Mouse (Mus musculus) hindbrain, embryonic 13.5 days (tissue): ENCODE results near the gene Tjp3. TPM values are rescaled to one million over a fixed set of nuclear protein-coding genes. Genes with fewer than 3 reads are reported as not detected.

Experiments
- ATAC-seq: fragments of 200-750 bp; cut with Nextera tagmentation; 2 replicates; pipeline ENCODE4 v1.8.0; 2017; ENCODE audit warnings: moderate TSS enrichment; ENCODE audit not compliant: low FRiP score
- H3K27ac ChIP-seq: fragments of 300-500 bp; sonication (generic); 2 replicates; pipeline ENCODE4 v1.5.1; 2015; ENCODE audit warnings: inconsistent platforms, mild to moderate bottlenecking, moderate library complexity
- H3K27me3 ChIP-seq: fragments of 300-500 bp; sonication (generic); 2 replicates; pipeline ENCODE4 v1.6.1; 2015; ENCODE audit warnings: mild to moderate bottlenecking, inconsistent platforms
- H3K36me3 ChIP-seq: fragments of 300-500 bp; sonication (generic); 2 replicates; pipeline ENCODE4 v1.6.1; 2015; ENCODE audit warnings: mild to moderate bottlenecking, inconsistent platforms
- H3K4me1 ChIP-seq: fragments of 300-500 bp; sonication (generic); replicated peaks from 2 replicates; pipeline ENCODE4 v1.6.1; 2015; ENCODE audit warnings: inconsistent platforms
- H3K4me2 ChIP-seq: fragments of 300-500 bp; sonication (generic); 2 replicates; pipeline ENCODE4 v1.6.1; 2015; ENCODE audit warnings: inconsistent platforms, mild to moderate bottlenecking, moderate library complexity
- H3K4me3 ChIP-seq: fragments of 300-500 bp; sonication (generic); 2 replicates; pipeline ENCODE4 v1.5.1; 2015; ENCODE audit warnings: mild to moderate bottlenecking, inconsistent platforms
- H3K9ac ChIP-seq: fragments of 300-500 bp; sonication (generic); 2 replicates; pipeline ENCODE4 v1.6.1; 2015; ENCODE audit warnings: mild to moderate bottlenecking, inconsistent platforms
- H3K9me3 ChIP-seq: fragments of 300-500 bp; sonication (generic); 2 replicates; pipeline ENCODE4 v1.6.1; 2016; ENCODE audit warnings: inconsistent platforms
- WGBS: fragments of 180-500 bp; shearing (Covaris S2); methylation state at CpG from one replicate; pipeline ENCODE4 v1.1.7; 2015; 5-methylcytosine and 5-hydroxymethylcytosine counted together
- polyA plus RNA-seq: library from polyadenylated mRNA; unstranded; fragments of >200 nt; fragmentation: Nextera tagmentation; extraction: Ambion mirVana; gene quantifications from 2 replicates; pipeline ENCODE4 v1.2.1, GENCODE M21; 2015

The Tjp3 gene
- polyA plus RNA-seq, 1 experiment from 2014 or later, result 4.5 TPM

- peak overlapping the region; percentile 35; the same call in 1 of the 2 replicates for H3K9ac ChIP-seq
- H3K27me3 ChIP-seq, result no peaks in the 10 kb centered on the region
- H3K4me1 ChIP-seq, result peaks cover 51% of the 10 kb centered on the region
- ATAC-seq, result no peak
- H3K9me3 ChIP-seq, result no peaks in the 10 kb centered on the region
- H3K4me2 ChIP-seq, result no peak overlapping the region
- H3K27ac ChIP-seq, result peak overlapping the region; percentile 55
- H3K36me3 ChIP-seq, result peaks cover 27% of the 10 kb centered on the region
- WGBS, result 68% methylated on average over 4 of the region's 4 CpGs
- H3K4me3 ChIP-seq, result no peak overlapping the region
These were observed 10.9 kb upstream of the Tjp3 start for GRCm38 (mm10) chr10:81302288-81302687.

DNA sequence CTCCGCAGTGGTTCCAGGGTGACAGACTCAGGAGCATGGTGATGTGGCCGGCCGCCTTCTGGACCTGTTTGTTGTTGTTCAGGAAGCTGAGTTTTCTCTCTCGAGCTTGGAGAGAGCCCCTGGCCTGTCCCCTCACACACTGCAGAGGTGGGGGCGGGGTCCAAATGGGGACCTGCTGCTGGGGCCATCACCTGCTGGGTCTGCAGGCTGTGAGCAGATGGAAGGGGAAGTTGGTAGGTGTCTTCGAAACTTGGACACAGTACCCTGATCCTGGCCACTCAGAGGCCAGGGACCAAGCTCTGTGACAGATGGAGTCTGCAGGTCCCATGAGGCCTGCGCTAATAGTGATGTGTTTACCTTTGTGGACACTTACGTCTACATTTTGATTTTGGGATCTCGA lies 9.9 kb upstream of the Tjp3 start:
- H3K27ac ChIP-seq, result no peak overlapping the region
- no peaks in the 10 kb centered on the region for H3K27me3 ChIP-seq
- H3K9me3 ChIP-seq, result no peaks in the 10 kb centered on the region
- WGBS, result 85% methylated on average over 9 of the region's 9 CpGs
- H3K4me1 ChIP-seq, result peaks cover 58% of the 10 kb centered on the region
- H3K4me2 ChIP-seq, result no peak overlapping the region
- no peak overlapping the region for H3K4me3 ChIP-seq
- peaks cover 18% of the 10 kb centered on the region for H3K36me3 ChIP-seq
- ATAC-seq, result no peak
- no peak overlapping the region for H3K9ac ChIP-seq

- peaks cover 9% of the 10 kb centered on the region; the same call in 1 of the 2 replicates for H3K36me3 ChIP-seq
- 80% methylated on average over 9 of the region's 9 CpGs for WGBS
- H3K4me2 ChIP-seq, result no peak overlapping the region
- peak overlapping the region; percentile 8; the same call in 1 of the 2 replicates for H3K27ac ChIP-seq
- H3K4me1 ChIP-seq, result peaks cover 66% of the 10 kb centered on the region
- H3K9ac ChIP-seq, result peak overlapping the region; percentile 43; the same call in 1 of the 2 replicates
- no peak overlapping the region for H3K4me3 ChIP-seq
- no peak for ATAC-seq
- no peaks in the 10 kb centered on the region for H3K27me3 ChIP-seq
- no peaks in the 10 kb centered on the region for H3K9me3 ChIP-seq
These were observed 9.0 kb upstream of the Tjp3 start for GRCm38 (mm10) chr10:81300352-81300907.

GRCm38 (mm10) chr10:81299585-81300351 lies 8.4 kb upstream of the Tjp3 start:
- peaks cover 72% of the 10 kb centered on the region for H3K4me1 ChIP-seq
- no peak overlapping the region for H3K4me3 ChIP-seq
- peak overlapping the region; percentile 43; the same call in 1 of the 2 replicates for H3K9ac ChIP-seq
- H3K4me2 ChIP-seq, result no peak overlapping the region
- no peaks in the 10 kb centered on the region for H3K27me3 ChIP-seq
- WGBS, result 90% methylated on average over 14 of the region's 14 CpGs
- peak overlapping the region; percentile 8; the same call in 1 of the 2 replicates for H3K27ac ChIP-seq
- ATAC-seq, result no peak
- peaks cover 7% of the 10 kb centered on the region; the same call in 1 of the 2 replicates for H3K36me3 ChIP-seq
- no peaks in the 10 kb centered on the region for H3K9me3 ChIP-seq

DNA sequence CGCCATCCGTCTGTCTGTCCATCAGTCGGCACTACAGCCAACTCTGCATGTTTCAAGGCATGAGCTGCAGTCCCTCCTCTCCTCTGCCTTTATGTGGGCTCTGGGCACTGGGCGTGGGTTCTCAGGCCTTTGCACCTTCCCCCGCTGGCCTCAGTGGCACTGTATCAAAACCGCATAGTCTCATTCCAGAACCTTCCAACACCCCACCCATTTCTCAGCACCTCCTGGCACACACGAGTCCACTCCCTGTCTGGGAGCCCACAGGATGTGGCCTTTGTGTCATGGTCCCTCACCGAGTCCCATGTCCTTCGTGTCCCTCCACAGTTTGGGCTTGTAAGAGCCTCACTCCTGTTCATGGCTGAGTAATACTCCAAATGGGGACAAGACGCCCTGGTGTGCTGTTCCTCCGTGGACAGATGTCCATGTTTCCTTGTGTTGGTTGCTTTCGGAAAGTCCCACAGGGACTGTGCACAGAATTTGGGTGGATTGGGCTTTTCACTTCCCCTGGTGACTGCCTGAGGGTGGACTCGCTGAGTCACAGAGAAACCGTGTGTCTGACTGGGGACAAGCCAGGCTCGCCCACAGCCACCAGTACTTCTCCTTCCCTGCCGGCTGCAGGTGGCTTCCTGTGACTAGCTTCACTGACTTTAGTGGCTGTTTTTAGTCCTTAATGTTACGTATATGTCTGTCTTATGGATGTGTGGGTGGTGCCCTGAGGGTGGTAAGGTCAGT lies 7.2 kb upstream of the Tjp3 start:
- no peak for ATAC-seq
- H3K4me1 ChIP-seq, result peaks cover 81% of the 10 kb centered on the region

DNA sequence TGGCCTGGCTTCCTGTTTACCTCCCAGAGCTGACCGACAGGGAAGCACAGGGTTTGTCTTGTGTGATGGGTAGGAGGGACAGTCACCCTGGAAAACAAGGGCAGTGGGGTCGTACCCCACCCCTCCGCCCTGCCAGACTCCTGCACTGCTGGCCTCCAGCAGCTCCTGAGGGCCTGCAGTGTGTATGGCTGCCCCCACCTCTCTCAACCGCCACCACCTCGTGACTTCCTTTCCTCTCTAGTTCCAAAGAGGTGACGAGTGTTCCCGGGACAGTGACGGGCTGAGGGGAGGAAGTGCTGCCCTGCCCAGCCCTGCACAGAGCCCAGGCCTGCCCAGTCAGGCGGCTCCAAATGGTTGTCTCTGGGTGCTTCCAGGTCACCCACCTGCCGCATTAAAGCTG lies 6.5 kb upstream of the Tjp3 start:
- no peak overlapping the region for H3K4me2 ChIP-seq
- no peak for ATAC-seq
- peak overlapping the region; percentile 56 for H3K27ac ChIP-seq
- no peak overlapping the region for H3K4me3 ChIP-seq
- no peak overlapping the region; the same call in 1 of the 2 replicates for H3K9ac ChIP-seq
- peaks cover 74% of the 10 kb centered on the region for H3K4me1 ChIP-seq
- H3K9me3 ChIP-seq, result no peaks in the 10 kb centered on the region
- 75% methylated on average over 10 of the region's 10 CpGs for WGBS
- no peaks in the 10 kb centered on the region for H3K27me3 ChIP-seq
- H3K36me3 ChIP-seq, result peaks cover 7% of the 10 kb centered on the region; the same call in 1 of the 2 replicates

More for the DNA sequence above, 7.2 kb upstream of the Tjp3 start:
- H3K9ac ChIP-seq, result no peak overlapping the region
- no peaks in the 10 kb centered on the region for H3K9me3 ChIP-seq
- 96% methylated on average over 17 of the region's 17 CpGs for WGBS
- H3K4me3 ChIP-seq, result no peak overlapping the region
- 0 out of 2 replicates have a peak overlapping the region, but pooled peaks have one; percentile 30 for H3K27ac ChIP-seq
- H3K27me3 ChIP-seq, result no peaks in the 10 kb centered on the region
- H3K36me3 ChIP-seq, result peaks cover 7% of the 10 kb centered on the region; the same call in 1 of the 2 replicates
- H3K4me2 ChIP-seq, result no peak overlapping the region

DNA sequence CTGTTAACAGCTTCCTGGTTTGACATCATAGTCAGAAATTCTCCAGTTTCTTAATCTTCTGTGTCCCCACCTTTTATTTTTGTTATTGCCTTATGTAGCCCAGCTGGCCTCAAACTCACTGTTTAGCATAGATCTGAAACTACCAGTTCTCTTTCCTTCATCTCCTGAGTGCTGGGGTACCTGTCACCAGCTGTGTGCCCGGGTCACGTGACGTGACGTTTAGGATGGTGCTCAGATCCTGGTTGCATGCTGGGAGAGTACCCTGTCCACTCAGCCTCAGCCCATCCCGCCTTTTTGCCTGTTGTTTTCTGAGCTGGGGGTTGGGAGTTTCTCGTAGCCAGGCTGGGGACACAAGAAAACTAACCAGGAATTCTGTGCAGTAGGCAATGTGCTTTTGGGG lies 5.9 kb upstream of the Tjp3 start:
- 82% methylated on average over 6 of the region's 6 CpGs for WGBS

GRCm38 (mm10) chr10:81295185-81295584 lies 3.8 kb upstream of the Tjp3 start:
- no peak for ATAC-seq
- Histone ChIP-seq H3K9ac (peak overlapping the region; percentile 91), H3K4me3 (0 out of 2 replicates have a peak overlapping the region, but pooled peaks have one; percentile 79), H3K4me1 (peaks cover 61% of the 10 kb centered on the region), H3K27ac (no peak overlapping the region), H3K4me2 (peak overlapping the region; percentile 85; the same call in 1 of the 2 replicates), H3K27me3 (peaks cover 13% of the 10 kb centered on the region), H3K9me3 (no peaks in the 10 kb centered on the region), H3K36me3 (peaks cover 7% of the 10 kb centered on the region; the same call in 1 of the 2 replicates)
- 94% methylated on average over 6 of the region's 6 CpGs for WGBS

More for the DNA sequence above, 5.9 kb upstream of the Tjp3 start:
- Histone ChIP-seq H3K4me3 (no peak overlapping the region), H3K4me1 (peaks cover 68% of the 10 kb centered on the region), H3K27me3 (no peaks in the 10 kb centered on the region), H3K9me3 (no peaks in the 10 kb centered on the region), H3K27ac (peak overlapping the region; percentile 56; the same call in 1 of the 2 replicates), H3K36me3 (peaks cover 7% of the 10 kb centered on the region; the same call in 1 of the 2 replicates), H3K4me2 (no peak overlapping the region), H3K9ac (no peak overlapping the region; the same call in 1 of the 2 replicates)
- no peak for ATAC-seq

DNA sequence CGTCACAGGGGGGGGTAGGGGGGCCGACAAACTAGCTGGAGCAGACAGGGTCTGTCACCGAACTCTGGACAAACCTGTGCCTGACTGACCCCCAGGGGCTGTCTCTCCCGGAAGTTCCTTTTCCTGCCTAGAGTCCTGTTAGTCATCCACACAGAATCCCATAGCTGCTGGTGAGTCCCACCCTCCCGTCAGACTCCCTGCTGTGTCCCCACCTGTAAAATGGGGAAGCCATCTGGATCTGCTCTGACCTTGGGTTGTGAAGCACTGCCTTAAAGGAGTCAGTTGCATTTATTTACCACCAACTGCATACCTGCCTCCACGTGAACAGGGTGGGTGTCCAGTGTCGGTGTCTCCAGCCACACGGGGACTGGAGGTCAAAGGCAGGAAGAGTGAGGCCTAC lies 3.1 kb upstream of the Tjp3 start:
- no peak overlapping the region for H3K27ac ChIP-seq

GRCm38 (mm10) chr10:81293334-81294030 lies 2.1 kb upstream of the Tjp3 start:
- Histone ChIP-seq H3K4me2 (peak overlapping the region; percentile 85), H3K9me3 (no peaks in the 10 kb centered on the region), H3K27ac (peak overlapping the region; percentile 93), H3K9ac (peak overlapping the region; percentile 91), H3K36me3 (peaks cover 6% of the 10 kb centered on the region; the same call in 1 of the 2 replicates), H3K27me3 (peaks cover 26% of the 10 kb centered on the region), H3K4me3 (peak overlapping the region; percentile 79), H3K4me1 (peaks cover 51% of the 10 kb centered on the region)
- 5% methylated on average over 25 of the region's 25 CpGs for WGBS
- peak; percentile 11 for ATAC-seq

More for the DNA sequence above, 3.1 kb upstream of the Tjp3 start:
- peak overlapping the region; percentile 85 for H3K4me2 ChIP-seq
- peak overlapping the region; percentile 91 for H3K9ac ChIP-seq
- H3K27me3 ChIP-seq, result peaks cover 21% of the 10 kb centered on the region
- H3K4me1 ChIP-seq, result peaks cover 54% of the 10 kb centered on the region
- H3K4me3 ChIP-seq, result peak overlapping the region; percentile 79
- H3K9me3 ChIP-seq, result no peaks in the 10 kb centered on the region
- H3K36me3 ChIP-seq, result peaks cover 7% of the 10 kb centered on the region; the same call in 1 of the 2 replicates
- ATAC-seq, result no peak
- 60% methylated on average over 8 of the region's 8 CpGs for WGBS

GRCm38 (mm10) chr10:81292554-81293333 lies 1.4 kb upstream of the Tjp3 start, which contains the start of gene Pip5k1c:
Gene Pip5k1c (plus strand): TSS chr10:81292963.
- H3K27ac ChIP-seq, result peak within 1 kb of the TSS; percentile 93
- peak; percentile 94 for ATAC-seq
- H3K36me3 ChIP-seq, result no peaks in the 10 kb centered on the region
- H3K9me3 ChIP-seq, result no peaks in the 10 kb centered on the region
- H3K4me1 ChIP-seq, result peaks cover 49% of the 10 kb centered on the region
- peaks cover 34% of the 10 kb centered on the region for H3K27me3 ChIP-seq
- peak within 1 kb of the TSS; percentile 85 for H3K4me2 ChIP-seq
- H3K9ac ChIP-seq, result peak within 1 kb of the TSS; percentile 91
- H3K4me3 ChIP-seq, result peak within 1 kb of the TSS; percentile 79
- under 1% methylated on average over 56 of the region's 80 CpGs for WGBS
